Mouse (Mus musculus) layer of hippocampus, postnatal 36 days (tissue): ENCODE data around the gene Tmem255a. TPM values are rescaled to one million over a fixed set of nuclear protein-coding genes. Genes with fewer than 3 reads are reported as not detected.

Experiments used
- DNase-seq, 2 experiments: peaks; one replicate each; pipeline ENCODE4 v3.0.0; 2022
- total RNA-seq, 2 experiments: library from RNA; stranded (reverse); gene quantifications; 2 replicates each; pipeline ENCODE4 v1.2.3; 2021

Tmem255a gene
- 10 to 100 TPM; 20.0 to 24.1 TPM for total RNA-seq

- DNase-seq = peak; percentile 12 to 21
Measured at GRCm38 (mm10) chrX:38251851-38252571, at the start of gene Tmem255a. Gene Tmem255a (minus strand): TSS chrX:38252439.

GRCm38 (mm10) chrX:38259610-38260009 is 7.4 kb upstream of the Tmem255a start:
- no peak for DNase-seq

GRCm38 (mm10) chrX:38250352-38250950 is 1.8 kb downstream of the Tmem255a start:
- DNase-seq = peak in 1 of 2 experiments; percentile 6

- DNase-seq = peak; percentile 23 to 28
Measured at GRCm38 (mm10) chrX:38249640-38250351, 2.4 kb downstream of the Tmem255a start.

- no peak for DNase-seq
Measured at GRCm38 (mm10) chrX:38247601-38248000, 4.6 kb downstream of the Tmem255a start.

- DNase-seq = no peak
Measured at GRCm38 (mm10) chrX:38247108-38247507, 5.1 kb downstream of the Tmem255a start.

GRCm38 (mm10) chrX:38237731-38238130 is 14.5 kb downstream of the Tmem255a start:
- peak in 1 of 2 experiments; percentile 10 for DNase-seq

GRCm38 (mm10) chrX:38229888-38230287 is 22.4 kb downstream of the Tmem255a start:
- no peak for DNase-seq

- no peak for DNase-seq
Measured at GRCm38 (mm10) chrX:38222757-38223156, 29.5 kb downstream of the Tmem255a start.

- no peak for DNase-seq
Measured at GRCm38 (mm10) chrX:38217676-38217991, 34.6 kb downstream of the Tmem255a start.

- DNase-seq = no peak
Measured at GRCm38 (mm10) chrX:38216986-38217675, 35.1 kb downstream of the Tmem255a start.

- no peak for DNase-seq
Measured at GRCm38 (mm10) chrX:38207392-38207791, 44.8 kb downstream of the Tmem255a start.

GRCm38 (mm10) chrX:38201816-38202215 is 50.4 kb downstream of the Tmem255a start:
- DNase-seq = no peak

GRCm38 (mm10) chrX:38190458-38190764 is 61.8 kb downstream of the Tmem255a start:
- no peak for DNase-seq

- peak; percentile 80 to 86 for DNase-seq
Measured at GRCm38 (mm10) chrX:38189552-38190457, 62.4 kb downstream of the Tmem255a start, which contains the start of gene Zbtb33. Gene Zbtb33 (plus strand): TSS chrX:38189793.

- no peak for DNase-seq
Measured at GRCm38 (mm10) chrX:38185520-38185919, 66.7 kb downstream of the Tmem255a start.

GRCm38 (mm10) chrX:38181608-38182258 is 70.5 kb downstream of the Tmem255a start:
- DNase-seq = peak in 1 of 2 experiments; percentile 2

GRCm38 (mm10) chrX:38180656-38181607 is 71.3 kb downstream of the Tmem255a start:
- peak in 1 of 2 experiments; percentile 5 for DNase-seq

GRCm38 (mm10) chrX:38179891-38180310 is 72.3 kb downstream of the Tmem255a start:
- DNase-seq = peak; percentile 7 to 18

- DNase-seq = no peak
Measured at GRCm38 (mm10) chrX:38166592-38166991, 85.6 kb downstream of the Tmem255a start.
